Mouse (Mus musculus) forebrain, embryonic 10.5 days (tissue): ENCODE measurements around the gene Vmn2r83. TPM values are rescaled to one million over a fixed set of nuclear protein-coding genes. Genes with fewer than 3 reads are reported as not detected.
A peak's percentile ranks its signal among the peaks of the same experiment; 100 is the strongest.

Experiments
- DNase-seq: peaks from one replicate; pipeline ENCODE4 v3.0.0-alpha.2; 2017; ENCODE audit warnings: low spot score; ENCODE audit errors: extremely low spot score
- H3K27ac ChIP-seq: fragments of 300-500 bp; sonication (generic); 2 replicates; pipeline ENCODE4 v1.5.1; 2016; ENCODE audit warnings: mild to moderate bottlenecking
- H3K27me3 ChIP-seq: fragments of 300-500 bp; sonication (generic); 2 replicates; pipeline ENCODE4 v1.6.1; 2016; ENCODE audit warnings: mild to moderate bottlenecking; ENCODE audit not compliant: poor library complexity, severe bottlenecking
- H3K36me3 ChIP-seq: fragments of 300-500 bp; sonication (generic); replicated peaks from 2 replicates; pipeline ENCODE4 v1.6.1; 2016; ENCODE audit warnings: mild to moderate bottlenecking, moderate library complexity
- H3K4me1 ChIP-seq: fragments of 300-500 bp; sonication (generic); 2 replicates; pipeline ENCODE4 v1.6.1; 2016
- H3K4me3 ChIP-seq: fragments of 300-500 bp; sonication (generic); 2 replicates; pipeline ENCODE4 v1.5.1; 2016; ENCODE audit warnings: mild to moderate bottlenecking, moderate library complexity
- H3K9me3 ChIP-seq: fragments of 300-500 bp; sonication (generic); 2 replicates; pipeline ENCODE4 v1.6.1; 2016; ENCODE audit warnings: mild to moderate bottlenecking, moderate library complexity
- WGBS: fragments of 180-500 bp; shearing (Covaris S2); methylation state at CpG from one replicate; pipeline ENCODE4 v1.1.7; 2016; 5-methylcytosine and 5-hydroxymethylcytosine counted together
- microRNA-seq: library from miRNA; unstranded; fragments of <30 nt; microRNA quantifications from one replicate; pipeline ENCODE4, GENCODE M21; 2017
- polyA plus RNA-seq: library from polyadenylated mRNA; unstranded; fragments of >200 nt; fragmentation: Nextera tagmentation; extraction: Ambion mirVana; gene quantifications from 2 replicates; pipeline ENCODE4 v1.2.1, GENCODE M21; 2016

Gene Vmn2r83
- polyA plus RNA-seq, 1 experiment from 2014 or later, result not detected

DNA sequence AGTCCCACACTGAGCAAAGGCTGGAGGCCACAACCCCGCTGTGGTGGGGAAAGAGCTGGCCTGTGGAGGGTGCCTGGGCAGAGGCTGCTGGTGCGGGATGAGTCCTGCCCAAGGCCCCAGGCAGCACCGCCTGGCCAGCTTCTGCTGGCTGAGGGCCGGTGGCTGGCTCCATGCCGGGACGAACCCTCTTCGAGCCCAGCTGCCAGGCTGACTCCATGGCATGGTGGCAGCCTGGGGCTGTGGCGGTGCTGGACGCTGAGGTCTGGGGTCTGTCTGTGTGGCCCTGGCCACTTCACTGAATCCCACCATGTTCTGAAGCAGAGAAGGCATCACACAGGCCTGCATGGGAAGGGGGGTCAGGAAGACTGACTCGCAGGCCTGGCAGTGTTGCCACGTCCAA is 72.2 kb downstream of the Vmn2r83 start:
- DNase-seq, result no peak
- 96% methylated on average over 11 of the region's 11 CpGs for WGBS
- no peaks in the 10 kb centered on the region for H3K27me3 ChIP-seq
- no peak overlapping the region for H3K27ac ChIP-seq
- no peak overlapping the region for H3K4me3 ChIP-seq
- H3K4me1 ChIP-seq, result no peaks in the 10 kb centered on the region
- H3K36me3 ChIP-seq, result peaks cover 86% of the 10 kb centered on the region
- H3K9me3 ChIP-seq, result no peaks in the 10 kb centered on the region

DNA sequence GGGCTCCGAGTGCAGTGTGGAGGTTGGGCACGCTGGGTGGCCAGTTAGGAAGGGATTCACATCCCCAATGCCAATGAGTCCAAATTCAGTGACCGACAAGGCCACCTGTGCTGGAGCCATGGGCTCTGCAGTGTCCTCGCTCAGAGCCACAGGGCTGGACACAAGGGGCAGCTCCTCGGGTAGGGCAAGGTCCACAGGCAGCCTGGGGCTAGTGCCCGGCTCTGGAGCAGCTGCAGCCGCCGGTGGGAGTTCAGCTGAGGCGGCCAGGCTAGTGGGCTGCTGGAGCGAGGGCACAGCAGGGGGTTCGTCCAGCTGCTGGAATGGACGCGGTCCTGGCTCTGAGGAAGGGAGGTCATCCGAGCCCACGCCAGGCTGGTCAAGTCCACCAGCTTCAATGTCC is 73.0 kb downstream of the Vmn2r83 start:
- Histone ChIP-seq H3K9me3 (no peaks in the 10 kb centered on the region), H3K27me3 (no peaks in the 10 kb centered on the region), H3K27ac (no peak overlapping the region), H3K4me3 (no peak overlapping the region), H3K36me3 (peaks cover 94% of the 10 kb centered on the region), H3K4me1 (no peaks in the 10 kb centered on the region)
- 83% methylated on average over 15 of the region's 15 CpGs for WGBS
- DNase-seq, result peak; percentile 13

GRCm38 (mm10) chr10:79542171-79542570 is 73.6 kb downstream of the Vmn2r83 start:
- WGBS, result 93% methylated on average over 11 of the region's 11 CpGs
- Histone ChIP-seq H3K27me3 (no peaks in the 10 kb centered on the region), H3K4me1 (no peaks in the 10 kb centered on the region), H3K27ac (no peak overlapping the region), H3K9me3 (no peaks in the 10 kb centered on the region), H3K36me3 (peaks cover 100% of the 10 kb centered on the region), H3K4me3 (no peak overlapping the region)
- peak; percentile 7 for DNase-seq

Small RNA genes lying within 50 kb of the gene (microRNA-seq; reads per million reads assigned to microRNA genes)
- gene Mir6909, result 0.90 reads per million

Other genes with a start within 250 kb of the Vmn2r83 start
- not detected in 2 replicates for gene Vmn2r81, start 221.0 kb upstream of the Vmn2r83 start, polyA plus RNA-seq
- not detected in 2 replicates for gene Vmn2r82, start 112.2 kb upstream of the Vmn2r83 start, polyA plus RNA-seq
- gene Plpp2, start 65.1 kb downstream of the Vmn2r83 start, polyA plus RNA-seq, result 26.0 and 28.8 TPM in 2 replicates
- gene Mier2, start 86.5 kb downstream of the Vmn2r83 start, polyA plus RNA-seq, result 65.0 and 73.5 TPM in 2 replicates
- not detected in 2 replicates for gene Theg, start 118.6 kb downstream of the Vmn2r83 start, polyA plus RNA-seq
- gene C2cd4c, start 145.3 kb downstream of the Vmn2r83 start, polyA plus RNA-seq, result not detected in 2 replicates
- gene Shc2, start 169.2 kb downstream of the Vmn2r83 start, polyA plus RNA-seq, result 9.5 and 12.4 TPM in 2 replicates
- not detected in 2 replicates for gene Odf3l2, start 177.0 kb downstream of the Vmn2r83 start, polyA plus RNA-seq
- 0.90 and 1.5 TPM in 2 replicates for gene Madcam1, start 195.8 kb downstream of the Vmn2r83 start, polyA plus RNA-seq
- 59.7 and 63.8 TPM in 2 replicates for gene Tpgs1, start 200.6 kb downstream of the Vmn2r83 start, polyA plus RNA-seq
- gene Cdc34, start 213.5 kb downstream of the Vmn2r83 start, polyA plus RNA-seq, result 253 and 264 TPM in 2 replicates
- 0.84 and 1.0 TPM in 2 replicates for gene Gzmm, start 220.3 kb downstream of the Vmn2r83 start, polyA plus RNA-seq
- gene Bsg, start 235.8 kb downstream of the Vmn2r83 start, polyA plus RNA-seq, result 598 and 623 TPM in 2 replicates
- gene Hcn2, start 247.9 kb downstream of the Vmn2r83 start, polyA plus RNA-seq, result 0.06 TPM in 1 of 2 replicates, not detected in the other